Mouse (Mus musculus) heart, adult 2 months (tissue): ENCODE results near the gene Zfp663.

Source experiments
- CTCF ChIP-seq: fragments of 200-600 bp; IDR thresholded peaks from 2 replicates; pipeline ENCODE4 v1.8.1; 2022; ENCODE audit warnings: antibody characterized with exemption, mild to moderate bottlenecking, moderate library complexity
- EP300 ChIP-seq: fragments of 200-500 bp; IDR thresholded peaks from 2 replicates; pipeline ENCODE4 v1.6.1; 2011; ENCODE audit warnings: low read depth, low read length, control low read depth; ENCODE audit not compliant: insufficient read depth
- POLR2A ChIP-seq: fragments of 200-500 bp; IDR thresholded peaks from 2 replicates; pipeline ENCODE4 v1.6.1; 2011; ENCODE audit warnings: mild to moderate bottlenecking, low read depth, low read length, control low read depth; ENCODE audit not compliant: insufficient read depth

GRCm38 (mm10) chr2:165311577-165311976, 57.0 kb downstream of the Zfp663 start:
- no peak for TF ChIP-seq CTCF
- no peak for TF ChIP-seq POLR2A
- no peak for TF ChIP-seq EP300
